Mouse (Mus musculus): Measurements from ENCODE around the gene Adora2a.
"Not testable (repeated sequence)": the region's sequence is repeated elsewhere in the genome, so short reads cannot be mapped to it uniquely, and the experiment has no call there.

Adora2a gene

GRCm38 (mm10) chr10:75314190-75314980 lies 2.3 kb upstream of the Adora2a start:
- DNase-seq (ENCODE audit: low spot score in 2 of 2), result no peak

DNA sequence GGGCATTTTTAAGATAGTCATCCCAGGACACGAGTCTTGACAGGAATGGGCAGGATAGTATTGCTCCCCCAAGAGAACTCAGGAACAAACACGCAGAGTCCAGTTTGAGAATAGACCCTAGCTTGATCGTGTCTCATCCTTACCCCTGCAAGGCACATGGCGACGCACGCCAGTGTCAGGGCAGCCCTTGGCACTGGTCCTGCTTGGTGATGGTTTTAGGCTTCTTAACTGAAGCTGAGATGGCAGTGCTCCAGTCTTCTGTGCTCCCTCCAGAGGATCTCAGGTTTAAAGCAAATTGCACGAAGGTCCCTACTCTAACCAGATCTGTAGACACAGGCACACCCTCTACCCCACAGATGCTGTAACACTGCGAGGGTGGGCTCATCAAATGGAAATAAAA lies 921 bp upstream of the Adora2a start:
- DNase-seq (ENCODE audit: low spot score in 2 of 2), result no peak

DNA sequence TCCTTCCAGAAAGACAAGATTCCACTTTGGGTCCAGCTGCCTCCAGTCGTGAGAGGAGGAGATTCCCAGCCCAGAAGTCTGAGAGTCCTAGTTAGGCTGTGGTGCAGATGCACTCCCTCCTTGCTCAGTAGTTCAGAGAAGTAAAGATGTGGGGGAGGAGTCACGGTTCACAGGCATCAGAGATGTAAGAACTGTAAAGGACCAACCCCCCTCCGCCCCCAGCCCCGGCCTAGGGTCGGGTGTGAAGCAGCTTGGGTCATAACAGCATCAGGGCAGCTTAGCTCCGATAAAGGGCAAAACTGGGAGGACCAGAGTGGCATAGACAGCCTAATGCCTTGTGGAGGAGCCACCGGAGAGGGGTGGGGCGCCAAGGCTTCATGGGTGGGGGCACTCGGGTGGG lies 205 bp upstream of the Adora2a start:
- no peak for DNase-seq (ENCODE audit: low spot score in 2 of 2)

DNA sequence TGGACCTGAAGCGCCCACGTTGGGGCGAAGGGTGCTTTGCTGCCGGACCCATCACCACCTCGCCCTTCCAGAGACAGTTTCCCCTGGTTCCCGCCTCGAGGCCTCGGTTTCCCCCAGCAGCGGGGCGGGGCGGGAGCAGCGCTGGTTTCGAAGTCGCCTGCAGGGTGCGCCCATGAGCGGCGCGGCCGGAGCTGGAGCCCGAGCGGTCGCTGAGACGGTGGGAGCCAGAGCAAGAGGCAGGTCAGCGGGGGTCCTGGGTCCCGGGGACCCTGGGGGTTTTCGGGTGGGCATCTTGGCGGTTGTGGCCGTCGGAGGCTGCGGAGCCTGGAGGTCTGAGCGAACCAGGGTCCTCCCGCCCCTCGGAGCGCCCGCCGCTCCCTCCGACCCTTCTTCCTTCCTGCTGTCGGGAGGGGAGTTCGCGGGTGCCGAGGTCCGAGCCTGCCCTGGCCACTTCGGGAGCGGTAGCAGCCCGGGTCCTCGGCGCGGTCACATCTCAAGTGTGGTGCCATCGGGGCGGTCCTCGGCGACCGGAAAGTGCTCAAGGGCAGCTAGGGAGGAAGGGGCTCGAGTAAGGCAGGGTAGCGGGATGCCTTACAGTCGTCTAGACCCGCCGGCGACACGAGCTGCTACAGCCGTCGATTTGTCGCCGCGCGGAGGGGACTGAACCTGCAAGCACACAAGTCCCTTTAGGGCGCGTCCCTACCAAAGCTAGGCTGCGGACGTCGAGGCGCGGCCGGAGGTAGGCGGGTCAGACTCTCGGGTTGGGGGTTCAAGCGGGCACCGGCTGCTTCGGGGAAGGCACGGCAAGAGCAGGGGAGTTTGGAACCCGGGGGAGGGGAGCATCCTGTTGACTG lies 458 bp downstream of the Adora2a start:
- peak in 1 of 2 experiments; percentile 54 for DNase-seq (ENCODE audit: low spot score in 2 of 2)

GRCm38 (mm10) chr10:75318206-75318605 lies 1.5 kb downstream of the Adora2a start:
- DNase-seq (ENCODE audit: low spot score in 2 of 2), result no peak

DNA sequence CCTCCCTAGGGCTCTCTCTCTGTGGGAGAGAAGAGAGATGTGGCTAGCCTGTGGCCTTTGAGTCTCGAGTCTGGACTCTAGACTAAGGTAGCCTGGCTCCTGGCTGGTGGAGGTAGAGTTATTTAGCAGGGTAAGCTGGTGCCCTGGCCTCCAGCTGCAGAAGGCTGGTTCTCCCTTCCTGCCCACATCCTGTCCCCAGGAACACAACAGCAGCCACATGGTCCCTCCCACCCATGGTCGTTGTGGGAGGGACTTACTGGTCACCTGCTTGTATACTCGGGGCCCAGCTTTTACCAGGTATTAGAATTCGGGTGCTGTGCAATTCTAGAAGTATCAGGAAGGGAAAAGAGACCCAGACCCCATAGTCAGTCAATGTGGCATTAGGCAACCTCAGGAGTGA lies 3.6 kb downstream of the Adora2a start:
- DNase-seq (ENCODE audit: low spot score in 2 of 2), result no peak

DNA sequence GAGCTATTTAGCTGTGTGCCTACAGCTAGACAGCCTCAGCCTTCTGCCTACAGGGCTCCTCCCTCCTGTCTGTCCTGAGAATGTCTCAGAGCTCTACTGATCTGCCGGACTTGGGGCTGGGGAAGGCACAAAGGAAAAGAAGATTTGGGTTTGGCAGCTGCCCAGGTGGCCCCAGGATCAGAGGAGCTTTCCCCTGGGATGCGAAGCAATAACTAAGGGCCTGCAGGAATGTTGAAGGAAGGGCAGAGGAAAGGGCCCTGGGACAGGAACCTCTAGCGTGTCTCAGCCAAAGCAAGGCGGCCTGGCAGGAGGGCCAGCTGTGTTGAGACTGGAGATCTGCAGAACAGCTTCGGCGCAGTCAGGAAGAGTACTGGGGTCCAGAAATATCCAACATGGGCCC lies 6.3 kb downstream of the Adora2a start:
- DNase-seq (ENCODE audit: low spot score in 2 of 2), result no peak

GRCm38 (mm10) chr10:75323986-75324385 lies 7.3 kb downstream of the Adora2a start:
- DNase-seq (ENCODE audit: low spot score in 2 of 2), result no peak

GRCm38 (mm10) chr10:75324391-75324790 lies 7.7 kb downstream of the Adora2a start:
- no peak for DNase-seq (ENCODE audit: low spot score in 2 of 2)

- DNase-seq (ENCODE audit: low spot score in 2 of 2), result no peak
These were observed 9.1 kb downstream of the Adora2a start for GRCm38 (mm10) chr10:75325821-75326220.

DNA sequence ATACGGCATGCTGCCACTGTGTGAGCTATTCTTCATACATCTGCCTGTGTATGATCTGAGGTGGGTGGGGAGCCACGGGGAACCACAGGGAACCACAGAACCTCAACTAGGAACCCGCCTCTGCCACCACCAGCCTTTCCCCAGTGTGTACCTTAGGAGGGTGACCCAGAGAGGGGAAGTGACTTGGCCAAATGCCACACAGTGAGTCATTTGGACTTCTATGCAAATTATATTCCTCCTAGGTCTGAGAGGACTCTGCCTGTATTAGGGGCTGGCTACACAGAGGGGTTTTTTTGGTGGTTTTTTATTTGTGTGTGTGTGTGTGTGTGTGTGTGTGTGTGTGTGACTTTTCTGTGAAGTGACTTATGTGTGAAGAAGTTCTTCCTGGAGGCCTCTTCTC lies 9.9 kb downstream of the Adora2a start:
- DNase-seq (ENCODE audit: low spot score in 2 of 2), result no peak

DNA sequence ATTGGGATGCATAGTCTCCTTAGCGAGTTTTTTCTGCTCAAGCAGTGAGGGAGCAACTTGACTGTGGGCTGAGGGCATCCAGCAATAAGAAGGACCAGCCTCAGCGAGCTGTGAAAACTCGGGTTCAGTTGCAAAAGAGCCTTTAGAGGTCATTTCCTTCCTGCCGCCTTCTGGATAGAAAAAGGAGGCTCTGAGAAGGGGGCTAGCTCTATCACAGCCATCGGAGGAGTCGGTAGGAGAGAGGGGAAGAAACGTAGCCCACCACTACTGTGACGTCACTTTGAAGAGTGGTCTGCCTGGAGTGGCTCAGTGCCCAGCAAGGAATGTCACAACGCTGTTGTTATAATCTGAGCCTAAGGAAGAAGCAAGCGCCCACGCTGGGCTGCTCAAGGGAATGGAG lies 10.4 kb downstream of the Adora2a start:
- DNase-seq (ENCODE audit: low spot score in 2 of 2), result no peak

- DNase-seq (ENCODE audit: low spot score in 2 of 2), result no peak
These were observed 11.6 kb downstream of the Adora2a start for GRCm38 (mm10) chr10:75328201-75328704.

GRCm38 (mm10) chr10:75332268-75332667 lies 15.6 kb downstream of the Adora2a start:
- DNase-seq (ENCODE audit: low spot score in 2 of 2), result no peak

DNA sequence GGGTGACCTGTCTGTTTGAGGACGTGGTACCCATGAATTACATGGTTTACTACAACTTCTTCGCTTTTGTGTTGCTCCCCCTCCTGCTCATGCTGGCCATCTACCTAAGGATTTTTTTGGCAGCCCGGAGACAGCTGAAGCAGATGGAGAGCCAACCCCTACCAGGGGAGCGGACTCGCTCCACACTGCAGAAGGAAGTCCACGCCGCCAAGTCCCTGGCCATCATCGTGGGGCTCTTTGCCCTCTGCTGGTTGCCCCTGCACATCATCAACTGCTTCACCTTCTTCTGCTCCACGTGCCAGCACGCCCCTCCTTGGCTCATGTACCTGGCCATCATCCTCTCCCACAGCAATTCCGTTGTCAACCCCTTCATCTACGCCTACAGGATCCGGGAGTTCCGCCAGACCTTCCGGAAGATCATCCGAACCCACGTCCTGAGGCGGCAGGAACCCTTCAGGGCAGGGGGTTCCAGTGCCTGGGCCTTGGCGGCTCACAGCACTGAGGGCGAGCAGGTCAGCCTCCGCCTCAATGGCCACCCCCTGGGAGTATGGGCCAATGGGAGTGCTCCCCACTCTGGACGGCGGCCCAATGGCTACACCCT lies 16.6 kb downstream of the Adora2a start:
- no peak for DNase-seq (ENCODE audit: low spot score in 2 of 2)

- no peak for DNase-seq (ENCODE audit: low spot score in 2 of 2)
These were observed 17.5 kb downstream of the Adora2a start for GRCm38 (mm10) chr10:75334175-75334574.

DNA sequence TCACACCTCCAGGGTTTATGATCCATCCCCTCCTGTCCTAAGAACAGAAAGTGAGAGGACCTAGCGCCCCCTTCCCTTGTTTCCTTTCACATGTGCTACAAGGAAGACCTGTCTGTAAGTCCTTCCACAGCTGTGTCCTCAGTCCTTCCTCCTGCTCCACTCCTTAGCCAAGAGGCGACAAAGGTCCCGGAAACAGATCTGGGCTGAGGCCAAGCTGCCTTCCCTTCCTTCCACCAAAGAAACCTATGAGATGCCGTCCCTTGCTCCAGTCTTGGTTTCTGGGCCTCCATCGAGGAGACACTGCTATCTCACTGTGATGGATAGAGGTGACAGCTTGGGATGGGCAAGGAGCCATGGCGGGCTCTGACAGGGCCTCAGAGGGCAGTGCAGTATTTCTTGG lies 18.4 kb downstream of the Adora2a start:
- no peak for DNase-seq (ENCODE audit: low spot score in 2 of 2)

DNA sequence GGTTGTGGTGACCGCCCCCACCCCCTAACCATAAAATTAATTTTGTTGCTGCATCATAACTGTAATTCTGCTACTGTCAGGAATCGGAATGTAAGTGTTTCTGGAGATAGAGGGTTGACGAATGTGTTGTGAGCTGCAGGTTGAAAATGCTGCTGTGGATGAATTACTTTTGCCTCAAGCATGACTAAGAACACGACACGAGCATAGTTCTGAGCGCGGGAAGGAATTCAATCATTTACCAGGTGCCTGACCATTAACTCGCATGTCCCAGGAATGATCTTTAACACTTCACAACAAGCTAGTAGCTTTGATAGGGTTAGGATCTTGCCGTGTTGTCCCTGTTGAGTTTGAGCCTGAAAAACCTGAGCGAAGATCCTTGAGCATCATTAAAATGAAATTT lies 20.6 kb downstream of the Adora2a start:
- no peak for DNase-seq (ENCODE audit: low spot score in 2 of 2)

GRCm38 (mm10) chr10:75338852-75339251 lies 22.2 kb downstream of the Adora2a start:
- no peak for DNase-seq (ENCODE audit: low spot score in 2 of 2)

DNA sequence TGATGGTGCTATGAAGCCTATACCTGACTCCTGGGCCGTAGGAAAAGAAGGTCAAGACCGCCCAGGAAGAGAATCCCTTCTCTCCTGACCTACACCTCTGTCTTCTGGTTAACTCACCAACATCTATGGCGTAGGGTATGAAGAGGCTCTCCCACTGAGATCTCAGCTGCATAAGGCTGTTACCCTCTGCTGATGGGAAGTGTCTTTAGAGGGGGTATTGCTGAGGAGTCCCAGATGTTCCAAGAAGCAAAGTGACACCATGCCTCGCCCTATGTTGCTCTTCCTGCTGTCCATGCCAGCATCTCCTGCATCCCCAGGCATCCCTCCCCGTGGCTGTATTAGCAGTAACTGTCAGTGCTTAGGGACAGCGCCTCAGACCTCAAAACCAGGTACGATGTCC lies 22.7 kb downstream of the Adora2a start:
- no peak for DNase-seq (ENCODE audit: low spot score in 2 of 2)

DNA sequence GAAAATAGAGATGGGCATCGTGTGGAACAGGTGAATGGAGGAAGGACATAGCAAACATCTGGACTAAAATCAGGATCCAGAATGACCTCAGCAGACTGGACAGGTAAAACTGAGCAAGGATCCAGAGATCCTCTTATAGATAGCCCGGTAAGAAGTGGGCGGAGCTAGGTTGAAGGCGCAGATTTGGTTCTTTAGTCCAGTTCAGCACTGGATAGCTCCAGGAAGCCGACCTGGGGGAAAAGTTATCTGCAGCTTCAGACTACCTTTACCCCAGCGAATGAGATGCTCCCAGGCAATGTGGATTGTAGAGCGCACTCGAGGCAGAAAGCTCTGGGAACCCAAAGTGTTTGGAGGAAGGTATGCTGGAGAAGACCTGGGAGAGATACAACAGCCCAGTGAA lies 25.3 kb downstream of the Adora2a start:
- DNase-seq (ENCODE audit: low spot score in 2 of 2), result no peak

GRCm38 (mm10) chr10:75344563-75344962 lies 27.9 kb downstream of the Adora2a start:
- not testable (repeated sequence) for DNase-seq (ENCODE audit: low spot score in 2 of 2)
